Mouse (Mus musculus) lung, adult 2 months (tissue): ENCODE results near the gene Rps6kb2.

Experiments used
- CTCF ChIP-seq: fragments of 200-500 bp; IDR thresholded peaks from 2 replicates; pipeline ENCODE4 v1.5.1; 2011; ENCODE audit warnings: mild to moderate bottlenecking, low read length, control low read depth; ENCODE audit not compliant: insufficient read depth
- POLR2A ChIP-seq: fragments of 200-500 bp; IDR thresholded peaks from 2 replicates; pipeline ENCODE4 v1.6.1; 2011; ENCODE audit warnings: low read depth, mild to moderate bottlenecking, control low read depth, low read length, borderline replicate concordance; ENCODE audit errors: extremely low read depth

GRCm38 (mm10) chr19:4196548-4196947 is 33.4 kb upstream of the Rps6kb2 start:
- TF ChIP-seq CTCF (no peak), POLR2A (no peak)
